Mouse (Mus musculus): Measurements from ENCODE around the gene Fen1. TPM values are rescaled to one million over a fixed set of nuclear protein-coding genes. Genes with fewer than 3 reads are reported as not detected.
"Not testable (repeated sequence)": the region's sequence is repeated elsewhere in the genome, so short reads cannot be mapped to it uniquely, and the experiment has no call there.

Fen1 gene
- polyA plus RNA-seq, 1 experiment from 2014 or later, result 24.2 TPM

- H3K36me3 ChIP-seq (replicated peaks; ENCODE audit: control insufficient read depth, insufficient read depth), result no peaks in the 10 kb centered on the region
- H3K4me1 ChIP-seq (replicated peaks; ENCODE audit: control insufficient read depth, insufficient read depth, low read length), result no peaks in the 10 kb centered on the region
- H3K9ac ChIP-seq, result no peak overlapping the region
- H3K4me3 ChIP-seq (replicated peaks; ENCODE audit: low read length), result no peak overlapping the region
- H3K4me2 ChIP-seq (replicated peaks), result no peak overlapping the region
- DNase-seq (ENCODE audit: low spot score) (no peak), ATAC-seq (ENCODE audit: low FRiP score) (no peak)
- WGBS, result 86% methylated on average over 4 of the region's 4 CpGs
- H3K27me3 ChIP-seq (ENCODE audit: control insufficient read depth, insufficient read depth, low read length), result no peaks in the 10 kb centered on the region
- H3K9me3 ChIP-seq (ENCODE audit: control insufficient read depth, low read length), result no peaks in the 10 kb centered on the region
- H3K27ac ChIP-seq, result no peak overlapping the region
Measured at GRCm38 (mm10) chr19:10174956-10175355, 29.0 kb downstream of the Fen1 start.

- Histone ChIP-seq H3K4me3 (replicated peaks; ENCODE audit: low read length) (no peak overlapping the region), H3K36me3 (replicated peaks; ENCODE audit: control insufficient read depth, insufficient read depth) (no peaks in the 10 kb centered on the region), H3K9me3 (ENCODE audit: control insufficient read depth, low read length) (no peaks in the 10 kb centered on the region), H3K27me3 (ENCODE audit: control insufficient read depth, insufficient read depth, low read length) (no peaks in the 10 kb centered on the region), H3K4me1 (replicated peaks; ENCODE audit: control insufficient read depth, insufficient read depth, low read length) (no peaks in the 10 kb centered on the region), H3K9ac (no peak overlapping the region), H3K27ac (no peak overlapping the region), H3K4me2 (replicated peaks) (no peak overlapping the region)
- WGBS, result 95% methylated on average over 7 of the region's 7 CpGs
- DNase-seq (ENCODE audit: low spot score) (no peak), ATAC-seq (ENCODE audit: low FRiP score) (no peak)
Measured at GRCm38 (mm10) chr19:10173844-10174539, 30.0 kb downstream of the Fen1 start.

GRCm38 (mm10) chr19:10173116-10173718, 30.8 kb downstream of the Fen1 start:
- Histone ChIP-seq H3K4me2 (replicated peaks) (no peak overlapping the region), H3K4me1 (replicated peaks; ENCODE audit: control insufficient read depth, insufficient read depth, low read length) (no peaks in the 10 kb centered on the region), H3K27me3 (ENCODE audit: control insufficient read depth, insufficient read depth, low read length) (no peaks in the 10 kb centered on the region), H3K9ac (no peak overlapping the region), H3K9me3 (ENCODE audit: control insufficient read depth, low read length) (no peaks in the 10 kb centered on the region), H3K4me3 (replicated peaks; ENCODE audit: low read length) (no peak overlapping the region), H3K27ac (no peak overlapping the region), H3K36me3 (replicated peaks; ENCODE audit: control insufficient read depth, insufficient read depth) (no peaks in the 10 kb centered on the region)
- 88% methylated on average over 5 of the region's 5 CpGs for WGBS
- ATAC-seq (ENCODE audit: low FRiP score), result no peak
- DNase-seq (ENCODE audit: low spot score), result no peak

GRCm38 (mm10) chr19:10171846-10172245, 32.1 kb downstream of the Fen1 start:
- H3K27me3 ChIP-seq (ENCODE audit: control insufficient read depth, insufficient read depth, low read length), result no peaks in the 10 kb centered on the region
- H3K4me3 ChIP-seq (replicated peaks; ENCODE audit: low read length), result no peak overlapping the region
- ATAC-seq (ENCODE audit: low FRiP score) (no peak), DNase-seq (ENCODE audit: low spot score) (no peak)
- H3K36me3 ChIP-seq (replicated peaks; ENCODE audit: control insufficient read depth, insufficient read depth), result no peaks in the 10 kb centered on the region
- no peak overlapping the region for H3K4me2 ChIP-seq (replicated peaks)
- no peak overlapping the region for H3K9ac ChIP-seq
- no peaks in the 10 kb centered on the region for H3K4me1 ChIP-seq (replicated peaks; ENCODE audit: control insufficient read depth, insufficient read depth, low read length)
- no peaks in the 10 kb centered on the region for H3K9me3 ChIP-seq (ENCODE audit: control insufficient read depth, low read length)
- no peak overlapping the region for H3K27ac ChIP-seq

DNA sequence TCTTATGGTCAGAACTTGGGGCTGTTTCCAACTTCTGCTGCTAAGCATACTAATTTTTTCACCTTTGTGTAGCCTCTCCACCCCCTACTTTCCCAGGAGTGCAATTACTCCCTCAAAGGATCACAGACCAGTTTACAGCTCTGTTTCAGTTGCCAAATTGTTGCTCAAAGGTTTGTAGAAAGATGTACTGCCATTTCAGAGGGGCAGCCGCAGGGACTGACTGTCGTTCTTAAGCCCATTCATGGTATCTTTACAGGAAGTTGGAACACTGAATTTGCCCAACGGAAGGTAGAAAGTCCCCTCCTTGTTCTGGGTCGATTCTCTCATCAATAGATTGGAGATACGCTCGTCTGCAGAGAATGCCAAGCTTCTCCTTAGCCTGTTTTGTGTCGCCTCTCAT, 32.6 kb downstream of the Fen1 start:
- Histone ChIP-seq H3K27me3 (ENCODE audit: control insufficient read depth, insufficient read depth, low read length) (no peaks in the 10 kb centered on the region), H3K9me3 (ENCODE audit: control insufficient read depth, low read length) (no peaks in the 10 kb centered on the region), H3K27ac (no peak overlapping the region), H3K4me3 (replicated peaks; ENCODE audit: low read length) (no peak overlapping the region), H3K4me1 (replicated peaks; ENCODE audit: control insufficient read depth, insufficient read depth, low read length) (no peaks in the 10 kb centered on the region), H3K9ac (no peak overlapping the region), H3K4me2 (replicated peaks) (no peak overlapping the region), H3K36me3 (replicated peaks; ENCODE audit: control insufficient read depth, insufficient read depth) (no peaks in the 10 kb centered on the region)
- 91% methylated on average over 7 of the region's 7 CpGs for WGBS
- no peak for DNase-seq (ENCODE audit: low spot score)
- ATAC-seq (ENCODE audit: low FRiP score), result no peak

DNA sequence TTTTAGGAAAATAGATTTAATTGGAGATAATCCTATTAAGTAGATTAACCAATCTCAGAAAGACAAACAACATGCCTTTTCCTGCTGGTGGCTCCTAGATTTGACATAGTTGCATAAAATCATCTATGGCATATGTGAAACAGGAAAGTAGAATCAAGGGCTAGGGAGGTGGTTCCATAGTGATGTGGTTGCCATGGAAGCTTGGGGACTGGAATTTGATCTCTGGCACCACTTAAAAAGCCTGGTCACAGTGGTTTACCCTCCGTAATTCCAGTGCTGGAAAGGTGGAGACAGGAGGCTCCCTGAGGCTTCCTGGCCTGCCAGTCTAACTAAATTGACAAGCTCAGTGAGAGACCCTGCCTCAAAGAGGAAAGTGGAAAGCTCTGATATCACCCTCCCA, 33.5 kb downstream of the Fen1 start:
- Histone ChIP-seq H3K9ac (no peak overlapping the region), H3K4me2 (replicated peaks) (no peak overlapping the region), H3K4me1 (replicated peaks; ENCODE audit: control insufficient read depth, insufficient read depth, low read length) (no peaks in the 10 kb centered on the region), H3K27me3 (ENCODE audit: control insufficient read depth, insufficient read depth, low read length) (no peaks in the 10 kb centered on the region), H3K27ac (no peak overlapping the region), H3K4me3 (replicated peaks; ENCODE audit: low read length) (no peak overlapping the region), H3K36me3 (replicated peaks; ENCODE audit: control insufficient read depth, insufficient read depth) (no peaks in the 10 kb centered on the region), H3K9me3 (ENCODE audit: control insufficient read depth, low read length) (no peaks in the 10 kb centered on the region)
- WGBS, result 23% methylated on average over 1 of the region's 1 CpGs
- ATAC-seq (ENCODE audit: low FRiP score), result no peak
- DNase-seq (ENCODE audit: low spot score), result no peak

GRCm38 (mm10) chr19:10169692-10170330, 34.2 kb downstream of the Fen1 start:
- H3K4me1 ChIP-seq (replicated peaks; ENCODE audit: control insufficient read depth, insufficient read depth, low read length); H3K9me3 ChIP-seq (ENCODE audit: control insufficient read depth, low read length); H3K36me3 ChIP-seq (replicated peaks; ENCODE audit: control insufficient read depth, insufficient read depth); H3K4me2 ChIP-seq (replicated peaks); H3K27me3 ChIP-seq (ENCODE audit: control insufficient read depth, insufficient read depth, low read length); ATAC-seq (ENCODE audit: low FRiP score); DNase-seq (ENCODE audit: low spot score); H3K27ac ChIP-seq; H3K9ac ChIP-seq; H3K4me3 ChIP-seq (replicated peaks; ENCODE audit: low read length): not testable (repeated sequence)
- WGBS, result 79% methylated on average over 3 of the region's 3 CpGs

DNA sequence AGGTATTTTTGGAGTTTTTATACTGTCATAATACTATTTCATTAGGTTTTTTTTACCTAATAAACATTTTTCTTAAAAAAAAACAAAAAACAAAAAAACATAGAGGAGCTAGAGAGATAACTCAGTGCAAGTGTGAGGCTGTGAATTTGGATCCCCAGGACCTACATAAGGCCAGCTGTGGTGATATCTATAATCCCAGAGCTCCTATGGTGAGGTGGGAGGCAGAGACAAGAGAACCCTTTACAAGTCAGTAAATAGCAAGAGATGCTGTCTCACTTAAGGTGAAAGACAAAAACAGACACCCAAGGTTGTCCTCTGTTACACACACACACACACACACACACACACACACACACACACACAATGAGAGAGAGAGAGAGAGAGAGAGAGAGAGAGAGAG, 34.8 kb downstream of the Fen1 start:
- DNase-seq (ENCODE audit: low spot score), result no peak

GRCm38 (mm10) chr19:10168441-10168840, 35.5 kb downstream of the Fen1 start:
- Histone ChIP-seq H3K27me3 (ENCODE audit: control insufficient read depth, insufficient read depth, low read length) (no peaks in the 10 kb centered on the region), H3K4me1 (replicated peaks; ENCODE audit: control insufficient read depth, insufficient read depth, low read length) (no peaks in the 10 kb centered on the region), H3K9ac (no peak overlapping the region), H3K9me3 (ENCODE audit: control insufficient read depth, low read length) (no peaks in the 10 kb centered on the region), H3K4me3 (replicated peaks; ENCODE audit: low read length) (no peak overlapping the region), H3K36me3 (replicated peaks; ENCODE audit: control insufficient read depth, insufficient read depth) (no peaks in the 10 kb centered on the region), H3K4me2 (replicated peaks) (no peak overlapping the region), H3K27ac (no peak overlapping the region)
- no peak for DNase-seq (ENCODE audit: low spot score)
- 87% methylated on average over 3 of the region's 3 CpGs for WGBS
- no peak for ATAC-seq (ENCODE audit: low FRiP score)

More for the DNA sequence above, 34.8 kb downstream of the Fen1 start:
- Histone ChIP-seq H3K27me3 (ENCODE audit: control insufficient read depth, insufficient read depth, low read length) (no peaks in the 10 kb centered on the region), H3K36me3 (replicated peaks; ENCODE audit: control insufficient read depth, insufficient read depth) (no peaks in the 10 kb centered on the region), H3K4me1 (replicated peaks; ENCODE audit: control insufficient read depth, insufficient read depth, low read length) (no peaks in the 10 kb centered on the region), H3K9me3 (ENCODE audit: control insufficient read depth, low read length) (no peaks in the 10 kb centered on the region), H3K4me2 (replicated peaks) (no peak overlapping the region), H3K4me3 (replicated peaks; ENCODE audit: low read length) (no peak overlapping the region), H3K9ac (no peak overlapping the region), H3K27ac (no peak overlapping the region)
- ATAC-seq (ENCODE audit: low FRiP score), result no peak
